Mouse (Mus musculus) induced T-regulatory cell, adult 2 months (primary cell): ENCODE measurements at regions not wholly inside any gene's neighbourhood (a gene's known extent, or its start where the extent isn't known, plus 50 kb on each side); places are given as distances from the start of the nearest gene placed in this dataset.
A peak's percentile ranks its signal among the peaks of the same experiment; 100 is the strongest.

ENCODE experiments used
- DNase-seq: peaks from one replicate; pipeline ENCODE4 v3.0.0-alpha.2; 2012; ENCODE audit warnings: low read depth

DNA sequence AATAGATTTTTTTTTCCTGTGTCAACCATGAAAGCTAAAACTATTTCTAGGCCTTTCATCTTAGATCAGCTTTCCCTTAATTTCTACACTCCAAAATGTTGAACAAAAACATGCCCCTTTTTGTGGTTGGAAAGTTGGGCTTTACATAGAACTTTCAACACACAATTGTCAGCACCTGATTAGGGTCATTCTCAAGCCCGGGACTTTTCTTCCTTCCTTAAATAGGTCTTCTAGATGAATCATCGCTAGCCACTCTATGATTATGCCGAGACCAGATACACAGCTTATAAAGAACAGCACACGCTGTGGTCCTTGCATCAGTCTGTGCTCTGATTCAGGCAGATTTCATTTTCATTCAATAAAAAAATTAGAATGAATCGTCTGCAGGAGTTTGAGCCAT lies 133.3 kb upstream of the Atp2b1 start:
- no peak for DNase-seq

DNA sequence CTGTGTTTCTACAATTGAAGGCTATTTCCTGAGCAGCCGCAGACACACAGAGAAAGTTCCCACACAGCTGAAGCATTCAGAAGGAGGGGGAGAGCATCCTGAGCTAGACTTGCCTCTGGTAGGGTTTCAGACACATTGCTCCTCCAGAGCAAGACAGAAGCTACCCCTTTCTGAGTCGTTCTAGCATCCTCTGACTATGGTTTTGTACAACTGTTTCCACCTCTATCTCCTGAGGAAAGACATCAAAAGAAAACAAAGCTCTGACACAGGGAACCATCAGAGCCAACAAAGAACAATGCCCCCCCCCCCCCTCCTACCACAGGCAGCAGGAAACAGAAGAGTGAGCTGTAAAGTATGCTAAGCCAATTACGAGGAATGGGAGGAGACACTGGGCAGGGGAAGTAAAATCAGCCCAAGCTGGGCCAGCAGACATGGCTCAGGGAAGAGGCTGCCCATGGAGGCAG lies 132.3 kb upstream of the Atp2b1 start:
- peak; percentile 45 for DNase-seq

DNA sequence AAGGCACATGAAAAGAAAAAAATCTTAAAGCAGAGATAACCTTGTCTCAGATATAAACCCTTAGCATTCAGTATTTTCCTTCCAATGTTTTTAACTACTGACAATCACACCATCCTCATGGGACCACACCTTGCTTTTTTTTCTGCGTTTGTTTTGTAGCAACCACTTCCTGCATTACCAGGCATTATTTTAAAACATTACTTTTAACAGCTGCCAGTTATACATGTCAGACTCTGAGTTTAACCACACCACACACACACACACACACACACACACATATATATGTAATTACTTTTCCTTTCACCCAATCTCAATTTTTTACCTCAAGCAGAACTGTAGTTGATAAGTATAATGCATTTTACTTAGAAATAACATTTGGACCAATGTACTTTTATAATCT lies 128.8 kb upstream of the Atp2b1 start:
- DNase-seq = peak; percentile 64

DNA sequence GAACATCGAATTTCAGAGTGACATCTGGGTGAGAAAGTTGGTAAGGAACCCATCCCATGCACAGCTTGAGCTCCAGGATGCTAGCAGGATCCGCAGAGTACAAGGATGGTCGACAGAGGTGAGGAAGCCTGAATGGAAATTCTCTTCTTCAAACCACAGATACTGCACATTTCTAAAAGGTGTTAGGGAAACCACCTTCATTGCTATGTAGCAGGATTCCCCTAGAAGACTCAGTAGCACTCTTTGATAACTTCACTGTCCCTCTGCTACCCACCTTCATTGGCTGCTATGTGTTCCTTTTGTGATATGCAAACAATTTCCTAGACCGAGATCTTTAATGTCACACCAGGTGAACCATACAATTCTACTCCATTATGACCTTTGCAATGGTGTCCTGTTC lies 128.1 kb upstream of the Atp2b1 start:
- peak; percentile 42 for DNase-seq

DNA sequence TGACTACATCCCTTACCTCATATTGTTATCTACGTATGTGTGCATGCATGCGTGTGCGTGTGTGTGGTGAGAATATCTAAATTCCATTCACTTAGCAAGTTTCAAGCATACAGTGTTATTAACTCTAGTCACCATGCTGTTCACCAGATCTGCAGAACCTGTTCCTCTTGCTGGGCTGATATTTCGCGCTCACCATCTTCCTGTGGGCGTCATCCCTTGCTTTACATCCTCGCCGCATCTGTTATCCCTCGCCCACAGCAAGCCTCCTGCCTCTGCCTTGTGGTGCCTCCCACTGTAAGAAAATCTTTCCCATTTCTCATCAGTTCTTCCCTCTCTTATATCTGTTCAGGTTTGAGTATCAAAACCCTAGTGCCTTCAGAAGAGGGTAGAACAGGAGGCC lies 124.4 kb upstream of the Atp2b1 start:
- DNase-seq = no peak

GRCm38 (mm10) chr10:98790456-98790855 lies 123.8 kb upstream of the Atp2b1 start:
- no peak for DNase-seq

GRCm38 (mm10) chr10:98792019-98792741 lies 122.0 kb upstream of the Atp2b1 start:
- DNase-seq = no peak

DNA sequence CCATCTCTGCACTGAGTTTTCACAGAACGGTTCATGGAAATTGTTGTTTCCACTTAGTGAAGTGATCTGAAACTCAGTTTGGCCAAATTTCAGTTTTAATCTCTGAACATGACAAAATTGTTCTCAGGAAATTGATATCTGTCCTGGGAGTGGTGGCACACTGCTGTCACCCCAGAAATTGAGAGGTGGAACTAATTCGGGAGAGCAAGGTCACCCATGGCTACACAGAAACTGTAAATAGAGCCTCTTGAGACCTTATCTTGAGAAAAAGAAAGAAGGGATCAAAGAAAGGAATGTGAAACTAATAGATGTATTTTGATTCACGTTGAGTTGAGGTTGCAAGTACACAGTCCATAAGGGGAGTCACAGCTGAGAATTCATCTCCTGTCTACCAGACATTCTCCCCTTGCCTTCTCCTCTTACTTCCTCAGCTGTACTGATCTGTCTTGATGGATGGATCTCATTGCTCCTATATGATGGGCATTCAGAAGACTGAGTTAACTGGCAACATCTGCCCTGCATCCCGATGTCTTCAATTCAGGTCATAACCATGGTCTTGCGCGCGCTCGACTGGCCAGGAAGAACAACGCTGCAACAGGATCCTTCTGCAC lies 120.2 kb upstream of the Atp2b1 start:
- DNase-seq = no peak

DNA sequence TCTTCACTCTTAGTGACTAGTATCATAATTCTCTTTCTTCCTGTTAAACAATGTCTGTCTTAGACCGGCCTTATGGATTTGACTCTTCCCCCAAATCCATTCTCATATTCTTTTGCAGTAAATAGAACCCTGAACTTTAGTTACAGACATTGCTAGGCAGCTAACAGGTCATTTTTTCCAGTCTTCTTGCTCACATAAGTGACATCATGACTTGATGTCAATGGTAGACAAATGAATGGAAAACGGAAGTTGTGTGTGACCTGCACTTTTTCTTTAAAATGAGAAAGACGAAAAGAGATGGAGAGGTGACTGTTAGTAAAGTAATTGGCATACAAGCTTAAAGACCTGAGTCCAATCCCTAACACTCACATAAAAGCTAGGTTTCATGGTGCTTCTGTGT lies 118.2 kb upstream of the Atp2b1 start:
- DNase-seq = no peak

GRCm38 (mm10) chr10:98798634-98799415 lies 115.4 kb upstream of the Atp2b1 start:
- peak; percentile 55 for DNase-seq

GRCm38 (mm10) chr10:98799830-98800229 lies 114.4 kb upstream of the Atp2b1 start:
- DNase-seq = no peak

- no peak for DNase-seq
These were observed 113.3 kb upstream of the Atp2b1 start for GRCm38 (mm10) chr10:98800949-98801348.

- no peak for DNase-seq
These were observed 109.2 kb upstream of the Atp2b1 start for GRCm38 (mm10) chr10:98805013-98805412.

DNA sequence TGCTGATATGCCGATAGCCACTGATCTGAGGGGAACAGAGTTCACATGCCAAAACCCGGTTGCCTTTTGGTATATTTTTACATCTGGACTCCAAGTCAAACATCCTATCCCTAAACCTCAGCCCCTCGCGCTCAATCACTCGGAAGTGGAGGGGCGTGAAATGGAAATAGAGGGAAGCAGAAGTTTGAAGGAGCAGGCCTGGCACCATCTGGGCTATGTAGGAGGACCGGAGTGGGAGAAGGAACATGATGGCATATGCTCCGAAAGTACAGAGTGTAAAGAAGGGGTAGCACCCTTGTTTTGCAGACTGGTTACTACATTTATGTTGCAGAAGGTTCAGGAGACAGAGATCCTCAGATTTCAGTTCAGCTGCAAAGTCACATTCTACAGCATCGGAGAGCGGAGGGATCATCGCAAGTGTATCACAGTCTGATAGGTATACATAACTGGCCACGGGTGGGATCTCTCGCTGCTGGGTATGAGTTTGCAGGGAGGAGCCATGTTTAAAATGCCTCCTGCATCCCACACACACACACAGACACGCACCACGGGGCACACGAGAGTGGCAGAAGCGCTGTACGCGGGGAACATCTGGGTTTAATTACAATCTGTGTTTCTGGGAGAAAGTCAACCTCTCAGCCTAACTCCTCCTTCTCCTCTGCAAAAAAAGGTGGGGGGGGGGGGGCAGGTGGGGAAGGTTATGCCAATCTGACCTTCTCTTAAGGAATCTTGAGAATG lies 107.2 kb upstream of the Atp2b1 start:
- no peak for DNase-seq

DNA sequence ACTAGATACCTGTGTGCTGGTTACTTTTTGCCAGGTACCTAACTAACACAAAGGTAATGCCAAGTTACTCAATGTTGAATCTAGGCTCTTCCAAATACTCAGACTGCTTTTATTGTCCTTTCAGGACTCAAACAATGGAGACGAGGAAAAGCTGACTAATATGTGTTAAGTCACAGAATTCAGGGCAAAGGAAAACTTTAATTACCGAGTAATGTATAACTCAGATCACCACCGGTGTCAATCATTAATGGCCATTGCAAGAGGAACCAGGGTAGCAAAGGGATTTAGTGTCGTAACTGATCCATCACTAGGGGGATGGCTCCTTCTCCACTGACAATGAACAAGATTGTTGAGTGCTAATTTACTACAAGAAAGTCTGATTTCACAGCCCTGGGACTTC lies 105.6 kb upstream of the Atp2b1 start:
- DNase-seq = no peak

GRCm38 (mm10) chr10:98829051-98829450 lies 85.2 kb upstream of the Atp2b1 start:
- DNase-seq = no peak

DNA sequence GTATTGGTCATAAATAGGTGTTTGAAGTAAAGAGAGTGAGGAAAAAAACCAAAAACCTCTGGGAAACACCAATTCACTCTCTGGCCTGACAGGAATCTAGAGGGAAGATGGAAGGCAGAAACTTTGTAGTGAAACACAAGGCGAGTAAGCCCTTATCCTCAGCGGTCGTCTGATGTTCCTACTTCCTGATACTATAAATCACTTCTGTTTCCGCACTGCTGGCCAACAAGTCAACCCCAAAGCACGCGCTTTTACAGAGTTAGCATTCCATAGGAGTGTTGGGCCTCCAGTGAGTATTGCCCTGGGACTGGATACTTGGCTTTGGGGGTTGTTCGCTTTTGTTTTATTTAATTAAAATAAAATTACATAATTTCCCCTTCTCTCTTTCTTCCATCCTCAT lies 82.7 kb upstream of the Atp2b1 start:
- DNase-seq = no peak

DNA sequence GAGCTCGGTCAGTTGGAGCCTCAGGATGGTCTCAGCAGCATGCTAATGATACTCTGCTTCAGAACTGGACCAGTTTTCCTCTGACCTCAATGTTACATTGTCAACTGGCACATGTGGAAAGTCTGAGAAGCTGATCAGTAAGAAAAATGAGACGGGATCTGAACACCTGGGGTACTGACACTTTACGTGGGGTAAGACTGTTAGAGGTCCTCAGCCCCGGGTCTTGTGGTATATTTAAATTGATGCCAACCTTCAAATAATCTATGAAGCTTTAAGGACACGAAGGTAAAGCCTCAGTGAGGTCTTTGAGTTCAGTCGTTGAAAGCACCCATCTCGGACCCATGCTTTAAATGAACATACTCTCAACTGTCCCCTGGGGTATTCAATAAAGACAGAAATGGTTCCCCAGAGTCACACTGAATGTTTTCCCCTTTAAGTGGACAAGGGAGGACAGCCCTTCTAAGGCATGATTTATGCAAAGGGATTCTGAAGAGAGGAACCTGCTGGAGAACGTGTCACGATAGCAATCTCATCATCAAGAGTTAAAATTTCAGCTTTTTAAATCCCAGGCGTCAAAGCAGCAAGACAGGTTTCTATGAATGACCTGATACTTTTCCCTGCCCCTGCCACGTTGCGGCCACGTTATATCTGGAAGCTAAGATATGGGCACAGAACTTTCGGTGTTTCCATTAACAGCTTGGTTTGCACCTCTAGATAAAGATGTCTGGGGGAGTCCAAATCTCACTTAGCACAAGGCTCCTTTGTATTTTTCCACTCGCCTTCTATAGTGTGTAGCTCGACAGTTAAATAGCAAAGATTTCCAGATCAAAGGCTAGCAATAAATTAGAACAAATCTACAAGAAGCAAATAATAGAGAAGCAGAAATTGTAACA lies 76.7 kb upstream of the Atp2b1 start:
- no peak for DNase-seq

DNA sequence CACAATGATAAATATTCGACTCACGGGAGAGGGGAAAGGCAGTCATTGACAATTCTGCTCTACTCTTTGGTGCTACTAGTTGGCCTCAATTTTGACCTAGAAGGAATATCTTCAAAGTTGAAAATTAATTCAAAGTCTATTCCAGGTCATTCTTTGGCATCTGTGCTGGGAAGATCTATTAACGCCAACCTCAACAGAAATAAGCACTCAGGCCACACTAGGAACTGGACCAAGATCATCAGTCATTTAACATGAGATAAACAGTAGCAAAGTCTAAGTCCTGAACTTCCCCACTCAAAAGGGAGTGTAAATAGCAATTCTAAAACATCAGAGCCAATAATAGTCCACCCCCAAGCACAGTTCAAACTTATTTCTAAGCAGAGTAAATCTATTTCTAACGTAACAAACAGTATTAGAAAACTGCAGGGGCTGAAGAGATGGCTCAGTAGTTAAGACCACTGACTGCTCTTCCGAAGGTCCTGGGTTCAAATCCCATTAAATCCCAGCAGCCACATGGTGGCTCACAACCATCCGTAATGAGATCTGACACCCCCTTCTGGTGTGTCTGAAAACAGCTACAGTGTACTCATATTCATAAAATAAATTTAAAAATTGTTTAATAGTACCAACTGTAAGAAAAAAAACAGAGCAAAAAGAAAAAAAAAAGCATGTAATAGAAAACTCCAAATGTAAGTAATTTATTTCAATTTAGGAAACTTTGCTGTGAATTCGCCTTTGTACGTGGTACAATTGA lies 75.1 kb upstream of the Atp2b1 start:
- no peak for DNase-seq

GRCm38 (mm10) chr10:98839963-98840362 lies 74.2 kb upstream of the Atp2b1 start:
- no peak for DNase-seq

GRCm38 (mm10) chr10:98840411-98840810 lies 73.8 kb upstream of the Atp2b1 start:
- no peak for DNase-seq
